Mouse (Mus musculus) frontal cortex, postnatal 14 days (tissue): ENCODE measurements at regions not wholly inside any gene's neighbourhood (a gene's known extent, or its start where the extent isn't known, plus 50 kb on each side); places are given as distances from the start of the nearest gene placed in this dataset.

Source experiments
- DNase-seq, 2 experiments: peaks; one replicate each; pipeline ENCODE4 v3.0.0; 2022; ENCODE audit warnings: low spot score in 2 of 2

DNA sequence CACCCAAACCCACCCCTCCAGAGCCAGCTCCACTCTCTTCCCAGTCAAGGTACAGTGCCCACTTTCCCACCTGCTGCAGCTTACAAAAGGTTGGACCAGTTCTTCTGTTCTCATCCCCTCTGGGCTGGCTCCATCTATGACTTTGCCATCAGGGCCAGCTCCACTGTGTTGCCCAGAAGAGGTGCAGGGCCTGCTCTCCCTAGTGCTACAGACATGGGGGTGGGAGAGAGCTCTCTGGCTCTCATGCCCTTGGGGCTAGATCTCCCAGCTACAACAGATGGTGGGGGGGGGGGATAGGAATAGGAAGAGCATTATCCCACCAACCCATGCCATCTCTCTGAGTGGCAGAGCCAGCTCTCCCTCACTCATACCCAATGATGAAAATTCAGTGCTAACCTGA, 219.6 kb upstream of the G2e3 start:
- DNase-seq: no peak

DNA sequence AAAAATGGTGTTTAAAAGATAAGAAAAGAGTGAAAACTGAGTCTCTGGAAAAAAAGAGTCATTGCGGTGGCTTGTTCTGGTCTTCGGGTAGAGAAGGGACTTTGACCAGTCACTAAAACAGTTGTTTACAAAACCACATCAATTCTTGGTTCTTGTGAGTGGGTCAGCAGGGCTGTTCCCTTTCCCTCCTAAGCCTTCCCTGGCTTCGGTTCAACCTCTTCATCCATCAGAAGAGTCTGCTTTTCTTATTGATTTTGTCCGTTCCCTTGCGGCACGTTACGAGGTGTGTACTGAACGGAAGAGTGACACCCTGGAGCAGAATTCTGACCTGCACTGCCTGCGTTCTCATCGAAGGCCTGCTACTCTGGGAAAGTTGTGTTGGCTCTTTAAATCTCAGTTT, 229.1 kb upstream of the G2e3 start:
- no peak for DNase-seq

GRCm38 (mm10) chr12:51118021-51118694, 229.7 kb upstream of the G2e3 start:
- DNase-seq: peak; percentile 75 to 84

DNA sequence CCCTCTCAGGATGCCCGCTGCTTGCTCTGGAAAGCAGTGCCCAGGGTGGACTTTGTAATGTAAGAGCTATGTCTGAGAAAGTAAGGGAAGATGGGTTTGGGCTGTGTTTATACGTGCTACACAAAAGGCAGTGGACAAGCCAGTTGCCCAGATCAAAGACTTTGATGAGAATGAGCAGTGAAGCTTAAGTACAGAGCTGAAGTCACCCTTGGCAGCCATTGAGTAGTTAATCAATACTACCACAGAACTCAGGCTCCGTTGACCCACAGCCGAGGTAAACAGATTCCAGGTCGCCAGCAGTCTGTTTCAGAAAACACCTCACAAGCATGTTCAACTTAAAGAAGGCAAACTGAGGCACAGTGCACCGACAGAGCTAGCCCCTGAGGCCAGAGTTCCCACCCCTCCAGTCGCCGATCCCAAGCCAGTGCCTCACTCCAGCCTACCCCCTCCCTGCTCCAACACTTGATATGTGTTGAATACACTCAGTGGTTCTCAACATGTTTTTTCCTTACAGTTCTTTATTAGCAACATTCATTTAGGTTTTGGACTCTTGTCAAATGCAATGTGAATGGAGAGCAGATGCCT, 230.3 kb upstream of the G2e3 start:
- no peak for DNase-seq

DNA sequence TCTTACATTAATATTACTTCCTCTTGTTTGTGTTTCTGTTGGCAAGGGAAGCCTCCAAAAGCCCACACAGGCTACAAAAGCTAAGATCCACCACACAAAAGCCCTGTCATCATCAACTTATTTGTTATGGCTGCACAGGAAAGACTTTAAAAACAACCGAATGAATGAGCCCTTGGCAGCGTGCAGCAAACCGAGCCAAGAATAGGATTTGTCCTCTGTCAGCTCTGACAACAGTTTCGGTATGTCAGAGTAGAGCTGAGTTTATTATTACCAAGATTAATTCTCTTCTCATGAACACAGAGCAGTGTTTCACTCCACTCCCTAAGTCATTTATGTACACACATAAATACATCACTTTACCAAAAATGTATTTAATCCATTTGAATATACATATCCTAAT, 236.1 kb upstream of the G2e3 start:
- no peak for DNase-seq

DNA sequence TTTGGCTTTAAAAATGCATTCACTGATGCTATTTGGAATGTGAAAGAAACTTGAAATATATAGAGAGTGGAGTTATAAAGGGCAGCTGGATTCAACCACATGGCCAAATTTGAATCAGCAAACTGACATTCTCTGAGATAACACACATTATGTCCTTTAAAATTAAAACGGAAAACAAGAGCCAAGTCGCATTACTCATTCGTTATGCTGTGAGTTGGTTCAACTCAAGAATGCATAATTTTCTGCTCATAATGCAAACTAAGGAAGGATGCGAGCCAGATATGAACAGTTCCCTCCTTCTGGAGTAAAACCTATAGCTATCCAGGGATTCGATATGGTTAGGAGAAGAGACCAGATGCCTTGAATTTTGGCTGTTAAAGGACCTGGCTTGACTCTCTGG, 239.8 kb upstream of the G2e3 start:
- no peak for DNase-seq

DNA sequence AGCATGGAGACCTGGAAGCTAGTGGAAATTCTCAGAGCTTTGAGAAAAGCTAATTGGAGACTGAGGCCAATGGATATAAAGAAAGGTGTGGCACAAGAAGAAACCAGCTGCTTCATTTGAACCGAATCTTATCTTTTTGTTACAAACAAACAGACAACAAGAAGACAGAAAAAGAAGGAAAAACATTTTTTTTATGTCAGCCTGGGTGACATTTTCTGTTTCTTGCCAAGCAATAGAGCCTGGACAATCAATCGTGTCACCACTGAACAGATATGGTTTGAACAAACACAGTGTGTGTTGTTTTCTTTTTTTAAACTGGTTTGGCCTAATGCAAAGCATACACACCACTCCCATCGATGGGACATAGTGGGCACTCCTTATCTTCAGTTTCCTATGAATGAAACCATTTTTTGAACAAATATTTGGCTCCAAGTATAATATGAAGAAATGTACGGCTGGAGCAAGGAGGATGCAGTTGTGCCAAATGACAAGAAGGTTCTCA, 244.3 kb upstream of the G2e3 start:
- no peak for DNase-seq

- DNase-seq: no peak
Measured at GRCm38 (mm10) chr12:51101636-51102035, 246.2 kb upstream of the G2e3 start.

- no peak for DNase-seq
Measured at GRCm38 (mm10) chr12:51100868-51101267, 247.0 kb upstream of the G2e3 start.

GRCm38 (mm10) chr12:51095974-51096373, 251.9 kb upstream of the G2e3 start:
- DNase-seq: no peak

GRCm38 (mm10) chr12:51089324-51089723, 258.5 kb upstream of the G2e3 start:
- no peak for DNase-seq

GRCm38 (mm10) chr12:51081809-51082208, 266.1 kb upstream of the G2e3 start:
- no peak for DNase-seq

- no peak for DNase-seq
Measured at GRCm38 (mm10) chr12:51073503-51073902, 274.4 kb upstream of the G2e3 start.

- DNase-seq: no peak
Measured at GRCm38 (mm10) chr12:51060931-51061330, 286.9 kb upstream of the G2e3 start.

GRCm38 (mm10) chr12:51058569-51058968, 289.3 kb upstream of the G2e3 start:
- DNase-seq: peak; percentile 9 to 11

GRCm38 (mm10) chr12:51058104-51058503, 289.8 kb upstream of the G2e3 start:
- no peak for DNase-seq

DNA sequence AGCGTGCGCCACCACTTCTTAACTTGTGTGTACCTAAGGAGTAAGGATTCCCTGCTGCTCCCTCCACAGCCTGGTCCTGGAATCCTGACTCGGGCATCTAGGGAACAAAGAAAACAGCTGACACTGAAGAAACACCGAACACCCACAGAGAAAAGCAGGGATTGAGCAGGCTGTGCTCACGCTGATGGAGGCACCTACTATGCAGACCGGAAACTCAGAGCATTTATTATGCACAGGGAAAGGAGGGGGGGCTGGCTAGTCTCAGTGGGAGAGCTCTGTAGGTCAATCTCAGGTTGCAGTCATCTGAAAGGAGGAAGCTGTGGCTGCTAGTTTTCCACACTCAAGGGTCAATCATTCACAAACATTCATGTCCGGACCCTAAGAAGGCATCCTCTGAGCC, 300.7 kb upstream of the G2e3 start:
- no peak for DNase-seq

GRCm38 (mm10) chr12:51045437-51045836, 302.4 kb upstream of the G2e3 start:
- no peak for DNase-seq

- DNase-seq: no peak
Measured at GRCm38 (mm10) chr12:51045020-51045419, 302.8 kb upstream of the G2e3 start.

DNA sequence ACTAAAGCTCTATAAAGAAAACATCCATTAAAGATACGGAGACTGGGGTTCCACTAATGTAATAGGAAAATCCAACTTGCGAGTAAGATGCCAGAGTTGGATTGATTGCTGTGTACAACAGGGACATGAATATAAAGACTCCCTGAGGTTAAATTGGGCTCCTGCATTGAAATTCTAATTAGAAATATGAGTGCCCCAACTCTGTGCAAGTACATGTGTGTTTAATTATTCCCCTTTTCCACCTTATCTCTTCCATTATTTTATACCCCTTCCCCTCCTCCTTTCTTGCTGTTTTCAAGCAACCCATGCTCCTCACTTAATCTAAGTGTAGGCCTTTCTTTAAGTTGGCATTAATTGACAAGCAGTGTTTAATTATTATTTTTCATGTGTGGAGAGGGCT, 315.7 kb upstream of the G2e3 start:
- no peak for DNase-seq

GRCm38 (mm10) chr12:51028601-51029174, 319.2 kb upstream of the G2e3 start:
- no peak for DNase-seq

DNA sequence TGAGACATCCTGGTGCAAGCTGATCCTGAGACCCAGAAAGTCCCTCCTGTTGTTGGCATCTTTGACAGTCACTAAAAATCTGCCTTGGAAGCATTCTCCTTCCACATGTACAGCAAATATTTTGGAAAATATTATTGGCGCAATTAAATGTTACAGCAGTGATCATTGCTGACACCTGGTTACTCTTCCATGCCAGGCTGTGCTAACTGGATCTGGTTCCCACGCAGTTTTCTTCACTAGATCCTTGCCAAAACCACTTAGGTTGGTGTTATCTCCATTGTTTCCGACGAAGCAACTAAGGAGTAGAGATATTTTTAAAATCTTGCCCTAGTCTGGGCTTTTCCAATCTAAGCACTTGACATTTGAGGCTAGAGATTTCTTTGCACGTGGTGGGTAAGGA, 321.8 kb upstream of the G2e3 start:
- DNase-seq: no peak

DNA sequence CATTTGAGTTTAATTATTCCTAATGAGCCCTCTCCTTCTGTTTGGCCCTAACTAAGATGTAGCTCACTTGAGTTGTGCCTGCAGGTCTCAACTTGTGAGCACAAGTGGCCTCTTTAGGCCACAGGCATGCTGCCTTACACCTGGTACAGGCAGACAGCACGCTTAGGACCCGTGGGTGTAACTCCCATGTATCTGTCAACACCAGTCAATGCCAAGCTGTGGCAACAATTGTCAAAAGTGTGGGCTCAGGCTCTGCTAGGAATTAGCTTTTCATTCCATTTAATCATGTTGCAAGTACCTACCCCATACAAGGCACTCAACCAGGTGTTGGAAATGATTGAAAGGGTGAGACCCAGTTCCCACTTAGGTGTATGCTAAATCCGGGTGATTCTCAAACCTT, 322.3 kb upstream of the G2e3 start:
- no peak for DNase-seq
